Mouse (Mus musculus) ES-E14 (cell line): ENCODE measurements around the gene Cort.

Experiments used
- CHD2 ChIP-seq: IDR thresholded peaks from 2 replicates; pipeline ENCODE4 v1.6.1; 2014; ENCODE audit warnings: mild to moderate bottlenecking, low read depth, low read length, inconsistent platforms
- HCFC1 ChIP-seq: IDR thresholded peaks from 2 replicates; pipeline ENCODE4 v1.6.1; 2012; ENCODE audit warnings: low read length, inconsistent platforms, borderline replicate concordance; ENCODE audit not compliant: insufficient read depth
- MAFK ChIP-seq: IDR thresholded peaks from 2 replicates; pipeline ENCODE4 v1.6.1; 2014; ENCODE audit warnings: mild to moderate bottlenecking, low read depth, low read length, inconsistent platforms; ENCODE audit not compliant: insufficient read depth
- ZC3H11A ChIP-seq: IDR thresholded peaks from 2 replicates; pipeline ENCODE4 v1.6.1; 2012; ENCODE audit warnings: low read depth, mild to moderate bottlenecking, inconsistent platforms, low read length, borderline replicate concordance
- ZNF384 ChIP-seq: IDR thresholded peaks from 2 replicates; pipeline ENCODE4 v1.6.1; 2012; ENCODE audit warnings: low read depth, low read length, inconsistent platforms

GRCm38 (mm10) chr4:149138515-149138914 lies 12.0 kb upstream of the Cort start:
- TF ChIP-seq CHD2 (no peak), HCFC1 (no peak), ZC3H11A (no peak), ZNF384 (no peak), MAFK (no peak)
